Mouse (Mus musculus) limb, embryonic 12.5 days (tissue): ENCODE measurements around the gene Ccl20. TPM values are rescaled to one million over a fixed set of nuclear protein-coding genes. Genes with fewer than 3 reads are reported as not detected.
A peak's percentile ranks its signal among the peaks of the same experiment; 100 is the strongest.

ENCODE experiments used
- ATAC-seq: fragments of 200-750 bp; cut with Nextera tagmentation; 2 replicates; pipeline ENCODE4 v1.8.0; 2017; ENCODE audit warnings: low read depth, moderate TSS enrichment; ENCODE audit not compliant: insufficient number of reproducible peaks, insufficient read depth, low FRiP score, low TSS enrichment
- H3K27ac ChIP-seq: fragments of 300-500 bp; sonication (generic); 2 replicates; pipeline ENCODE4 v1.5.1; 2016; ENCODE audit warnings: mild to moderate bottlenecking, moderate library complexity
- H3K27me3 ChIP-seq: fragments of 300-500 bp; sonication (generic); 2 replicates; pipeline ENCODE4 v1.6.1; 2016; ENCODE audit warnings: mild to moderate bottlenecking, moderate library complexity
- H3K36me3 ChIP-seq: fragments of 300-500 bp; sonication (generic); 2 replicates; pipeline ENCODE4 v1.6.1; 2016; ENCODE audit warnings: mild to moderate bottlenecking, moderate library complexity
- H3K4me1 ChIP-seq: fragments of 300-500 bp; sonication (generic); replicated peaks from 2 replicates; pipeline ENCODE4 v1.6.1; 2016
- H3K4me2 ChIP-seq: fragments of 300-500 bp; sonication (generic); 2 replicates; pipeline ENCODE4 v1.6.1; 2016; ENCODE audit warnings: mild to moderate bottlenecking, moderate library complexity
- H3K4me3 ChIP-seq: fragments of 300-500 bp; sonication (generic); replicated peaks from 2 replicates; pipeline ENCODE4 v1.5.1; 2016; ENCODE audit warnings: mild to moderate bottlenecking
- H3K9ac ChIP-seq: fragments of 300-500 bp; sonication (generic); replicated peaks from 2 replicates; pipeline ENCODE4 v1.6.1; 2016; ENCODE audit warnings: mild to moderate bottlenecking, moderate library complexity
- H3K9me3 ChIP-seq: fragments of 300-500 bp; sonication (generic); 2 replicates; pipeline ENCODE4 v1.6.1; 2016; ENCODE audit warnings: mild to moderate bottlenecking, moderate library complexity
- WGBS: fragments of 180-500 bp; shearing (Covaris S2); methylation state at CpG from one replicate; pipeline ENCODE4 v1.1.7; 2016; 5-methylcytosine and 5-hydroxymethylcytosine counted together
- polyA plus RNA-seq: library from polyadenylated mRNA; unstranded; fragments of >200 nt; fragmentation: Nextera tagmentation; extraction: Ambion mirVana; gene quantifications from 2 replicates; pipeline ENCODE4 v1.2.1, GENCODE M21; 2016

The Ccl20 gene
- polyA plus RNA-seq, 1 experiment from 2014 or later: not detected

DNA sequence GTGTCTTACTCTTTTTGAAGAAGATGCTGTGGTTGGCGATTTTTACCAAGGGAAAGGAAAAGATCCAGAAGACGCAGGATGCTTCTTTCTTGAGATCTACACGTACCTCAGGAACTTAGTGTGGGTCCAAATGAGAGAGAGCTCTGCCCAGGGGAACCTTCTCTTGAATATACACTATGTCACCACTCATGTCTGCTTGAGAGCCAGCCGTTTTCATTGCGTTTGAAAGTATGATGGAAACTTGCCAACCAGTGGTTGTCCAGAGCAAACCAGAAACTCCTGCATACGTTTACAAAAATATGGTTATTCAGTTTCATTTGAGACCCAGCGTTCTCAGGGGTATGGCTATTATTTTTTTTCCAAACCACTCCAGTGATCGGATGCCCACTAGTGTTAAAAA, 24.9 kb downstream of the Ccl20 start:
- H3K27me3 ChIP-seq: no peaks in the 10 kb centered on the region
- H3K9ac ChIP-seq: no peak overlapping the region
- H3K36me3 ChIP-seq: no peaks in the 10 kb centered on the region
- no peak overlapping the region for H3K4me2 ChIP-seq
- H3K9me3 ChIP-seq: no peaks in the 10 kb centered on the region
- no peak overlapping the region for H3K4me3 ChIP-seq
- no peak overlapping the region for H3K27ac ChIP-seq
- no peak for ATAC-seq
- WGBS: 83% methylated on average over 8 of the region's 8 CpGs
- H3K4me1 ChIP-seq: no peaks in the 10 kb centered on the region

DNA sequence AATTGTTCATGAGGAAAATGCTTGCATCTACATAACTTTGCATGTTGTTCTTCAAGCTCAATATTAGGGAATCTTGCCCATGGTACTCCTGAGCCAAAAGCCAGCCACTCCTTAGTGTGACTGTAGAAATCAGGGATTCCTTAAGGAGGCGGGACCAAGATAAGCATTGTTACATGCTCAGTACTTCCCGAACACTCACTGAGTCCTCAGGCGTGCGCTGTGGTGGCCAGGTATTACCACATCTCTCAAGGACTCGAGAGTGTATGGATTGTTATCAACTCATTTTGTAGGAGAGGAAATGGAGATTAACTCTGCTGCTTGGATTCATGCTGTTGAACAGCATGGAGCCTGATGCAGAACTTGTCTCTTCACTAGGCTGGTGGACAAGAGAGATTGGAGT, 25.5 kb downstream of the Ccl20 start:
- Histone ChIP-seq H3K9me3 (no peaks in the 10 kb centered on the region), H3K27ac (no peak overlapping the region), H3K27me3 (no peaks in the 10 kb centered on the region), H3K36me3 (no peaks in the 10 kb centered on the region), H3K9ac (no peak overlapping the region), H3K4me1 (no peaks in the 10 kb centered on the region), H3K4me3 (no peak overlapping the region), H3K4me2 (no peak overlapping the region)
- 82% methylated on average over 5 of the region's 5 CpGs for WGBS
- ATAC-seq: no peak

DNA sequence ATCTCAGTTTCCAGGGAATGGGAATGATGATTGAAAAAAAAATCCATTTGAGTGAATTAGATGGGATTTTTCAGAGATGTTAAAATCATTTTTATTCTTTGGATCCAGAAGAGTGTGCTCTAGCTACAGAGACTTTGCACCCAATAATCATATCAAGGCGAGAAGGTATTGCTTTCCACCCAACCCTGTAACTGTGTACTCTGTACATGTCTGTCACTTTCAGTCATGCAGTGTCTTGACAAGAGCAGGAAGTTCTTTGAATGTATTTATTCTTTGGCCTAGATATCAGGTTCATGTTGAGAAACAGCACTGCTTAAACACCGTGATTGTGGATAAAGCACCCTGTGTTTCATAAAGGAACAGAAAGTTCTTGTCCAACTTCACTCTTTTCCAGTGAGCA, 30.0 kb downstream of the Ccl20 start:
- Histone ChIP-seq H3K4me3 (no peak overlapping the region), H3K27ac (no peak overlapping the region), H3K4me1 (no peaks in the 10 kb centered on the region), H3K36me3 (no peaks in the 10 kb centered on the region), H3K9ac (no peak overlapping the region), H3K9me3 (no peaks in the 10 kb centered on the region), H3K4me2 (no peak overlapping the region), H3K27me3 (no peaks in the 10 kb centered on the region)
- WGBS: 95% methylated on average over 2 of the region's 2 CpGs
- ATAC-seq: no peak

DNA sequence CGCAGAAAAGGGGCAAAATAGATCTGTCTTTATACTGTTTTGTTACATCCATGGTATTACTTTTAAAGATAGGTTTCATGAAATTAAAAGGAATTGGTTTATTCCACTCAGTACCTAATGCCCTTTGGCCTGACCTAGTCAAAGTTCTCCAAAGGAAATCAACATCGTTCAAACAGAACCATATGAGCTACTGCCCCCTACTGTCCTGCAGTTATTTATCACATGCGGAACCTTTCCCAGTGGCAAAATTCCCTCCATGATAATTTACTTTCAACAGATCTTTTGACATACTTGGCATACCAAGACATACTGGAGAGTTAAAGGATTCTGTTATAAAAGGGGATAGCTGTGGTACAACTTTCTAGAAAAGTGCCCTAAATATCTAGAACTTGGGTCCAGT, 33.7 kb downstream of the Ccl20 start:
- no peak overlapping the region for H3K27ac ChIP-seq
- no peak overlapping the region for H3K4me3 ChIP-seq
- no peaks in the 10 kb centered on the region for H3K9me3 ChIP-seq
- H3K9ac ChIP-seq: no peak overlapping the region
- no peaks in the 10 kb centered on the region for H3K27me3 ChIP-seq
- 67% methylated on average over 3 of the region's 3 CpGs for WGBS
- H3K4me1 ChIP-seq: no peaks in the 10 kb centered on the region
- ATAC-seq: no peak
- no peaks in the 10 kb centered on the region for H3K36me3 ChIP-seq
- H3K4me2 ChIP-seq: no peak overlapping the region

DNA sequence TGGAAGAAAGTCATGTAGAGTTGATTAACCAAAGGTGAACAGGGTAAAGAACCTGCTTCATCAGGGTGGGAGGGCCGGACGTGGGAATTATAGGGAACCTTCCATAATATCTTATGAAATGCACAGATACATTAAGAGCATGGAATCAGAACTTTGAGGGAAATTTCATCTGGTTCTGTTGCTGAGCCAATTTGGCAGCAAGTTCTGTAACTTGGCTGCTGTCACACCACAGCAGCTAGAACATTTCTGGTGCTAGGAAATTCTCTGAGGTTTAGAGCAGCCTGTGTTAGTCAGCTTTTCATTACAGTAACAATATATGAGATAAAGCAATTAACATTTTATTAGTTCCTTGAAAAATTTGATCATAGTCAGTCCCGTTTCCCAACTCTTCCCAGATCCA, 36.4 kb downstream of the Ccl20 start:
- no peak for ATAC-seq
- H3K36me3 ChIP-seq: no peaks in the 10 kb centered on the region
- H3K27me3 ChIP-seq: no peaks in the 10 kb centered on the region
- no peak overlapping the region for H3K9ac ChIP-seq
- no peaks in the 10 kb centered on the region for H3K9me3 ChIP-seq
- no peak overlapping the region for H3K27ac ChIP-seq
- H3K4me2 ChIP-seq: no peak overlapping the region
- 88% methylated on average over 3 of the region's 3 CpGs for WGBS
- H3K4me3 ChIP-seq: no peak overlapping the region
- no peaks in the 10 kb centered on the region for H3K4me1 ChIP-seq

DNA sequence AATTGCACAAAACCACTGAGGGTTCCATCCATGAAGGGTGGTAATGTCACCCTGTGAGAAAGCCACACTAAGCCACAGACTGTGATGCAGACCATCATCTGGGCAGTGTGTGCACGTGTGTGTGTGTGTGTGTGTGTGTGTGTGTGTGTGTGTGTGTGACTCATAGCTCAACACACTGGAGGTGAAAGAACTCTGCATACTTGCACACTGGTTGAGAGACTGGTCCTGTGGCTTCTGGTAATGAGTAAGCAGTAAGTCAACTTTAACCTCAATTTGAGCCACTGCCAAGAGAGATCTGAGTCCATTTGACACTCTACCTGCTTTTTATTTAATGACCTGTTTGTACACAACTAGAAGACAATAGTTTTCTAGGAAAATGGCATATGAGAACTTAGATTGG, 40.3 kb downstream of the Ccl20 start:
- Histone ChIP-seq H3K4me2 (no peak overlapping the region), H3K9ac (no peak overlapping the region), H3K27me3 (no peaks in the 10 kb centered on the region), H3K4me1 (no peaks in the 10 kb centered on the region), H3K4me3 (no peak overlapping the region), H3K9me3 (no peaks in the 10 kb centered on the region), H3K36me3 (no peaks in the 10 kb centered on the region), H3K27ac (no peak overlapping the region)
- ATAC-seq: no peak
- whole genome bisulfite sequencing: 75% methylated on average over 1 of the region's 1 CpGs

DNA sequence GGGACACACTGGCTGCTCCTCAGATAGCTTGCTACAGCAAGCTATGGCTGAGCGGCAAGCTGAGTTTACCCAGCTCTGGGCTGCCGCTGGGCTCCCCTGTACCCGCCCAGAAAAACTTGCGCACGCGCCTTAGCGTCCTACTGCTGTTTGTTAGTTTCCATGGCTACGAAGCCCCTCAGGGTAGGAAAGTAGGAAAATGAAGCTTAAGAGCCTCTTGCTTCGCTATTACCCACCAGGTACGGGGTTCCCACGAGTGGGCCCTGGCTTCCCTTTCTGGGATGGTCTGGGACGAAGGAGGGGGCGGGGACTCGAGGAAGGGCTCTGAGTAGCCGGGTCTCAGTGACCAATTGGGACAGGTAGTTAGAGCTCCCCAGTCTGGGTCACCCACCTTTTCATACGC, 43.0 kb downstream of the Ccl20 start, which contains the start of gene Daw1:
Gene Daw1, plus strand, starts transcription at position 150 of the 400 bp plus-strand sequence.
- Histone ChIP-seq H3K27me3 (no peaks in the 10 kb centered on the region; the same call in 1 of the 2 replicates), H3K36me3 (no peaks in the 10 kb centered on the region), H3K4me2 (peak within 1 kb of the TSS; percentile 65), H3K9me3 (no peaks in the 10 kb centered on the region), H3K4me1 (no peaks in the 10 kb centered on the region), H3K9ac (peak within 1 kb of the TSS; percentile 53; the same call in 1 of the 2 replicates), H3K27ac (peak within 1 kb of the TSS; percentile 12; the same call in 1 of the 2 replicates), H3K4me3 (peak within 1 kb of the TSS; percentile 48)
- peak; percentile 96 for ATAC-seq
- WGBS: 1% methylated on average over 16 of the region's 16 CpGs

DNA sequence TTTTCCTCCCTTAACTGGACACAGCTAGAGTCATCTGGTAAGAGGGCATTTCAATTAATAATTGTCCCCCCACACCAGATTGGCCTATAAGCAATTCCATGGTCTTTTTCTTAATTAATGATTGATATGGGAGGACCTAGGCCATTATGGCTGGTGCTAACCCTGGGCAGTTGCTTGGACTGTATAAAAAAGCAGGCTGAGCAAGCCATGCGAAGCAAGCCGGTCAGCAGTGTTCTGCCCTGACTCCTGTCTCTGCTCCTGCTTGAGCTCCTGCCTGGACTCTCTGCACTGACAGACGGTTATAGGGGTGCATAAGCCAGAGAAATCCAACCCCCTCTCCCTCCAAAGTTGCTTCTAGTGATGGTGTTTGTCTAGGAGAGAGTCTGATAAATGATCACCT, 45.1 kb downstream of the Ccl20 start:
- no peak overlapping the region for H3K4me2 ChIP-seq
- no peak for ATAC-seq
- H3K27ac ChIP-seq: no peak overlapping the region
- H3K4me3 ChIP-seq: no peak overlapping the region
- H3K27me3 ChIP-seq: no peaks in the 10 kb centered on the region; the same call in 1 of the 2 replicates
- no peak overlapping the region for H3K9ac ChIP-seq
- 76% methylated on average over 3 of the region's 3 CpGs for WGBS
- H3K4me1 ChIP-seq: no peaks in the 10 kb centered on the region
- H3K9me3 ChIP-seq: no peaks in the 10 kb centered on the region
- no peaks in the 10 kb centered on the region for H3K36me3 ChIP-seq

DNA sequence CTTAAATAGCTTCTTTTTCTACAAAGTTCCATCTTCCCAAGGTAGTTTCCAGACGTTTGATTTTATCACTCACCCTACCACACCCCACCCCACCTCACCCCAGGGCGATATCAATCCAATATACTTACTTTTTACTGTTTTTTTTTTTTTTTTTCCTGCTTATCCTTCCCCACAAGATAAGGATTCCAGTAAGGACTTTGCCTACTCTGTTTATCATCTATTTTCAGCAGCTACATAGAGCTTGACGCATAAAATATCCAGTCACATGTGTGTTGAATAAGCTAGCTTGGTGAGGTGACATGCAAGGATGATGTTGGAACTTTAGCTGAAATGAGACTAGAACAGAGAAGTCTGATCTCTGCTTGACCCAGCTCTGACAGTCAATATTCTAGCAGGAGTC, 47.5 kb downstream of the Ccl20 start:
- Histone ChIP-seq H3K4me2 (no peak overlapping the region), H3K36me3 (no peaks in the 10 kb centered on the region), H3K9me3 (no peaks in the 10 kb centered on the region), H3K4me1 (no peaks in the 10 kb centered on the region), H3K9ac (no peak overlapping the region), H3K4me3 (no peak overlapping the region), H3K27me3 (no peaks in the 10 kb centered on the region; the same call in 1 of the 2 replicates), H3K27ac (no peak overlapping the region)
- WGBS: 75% methylated on average over 3 of the region's 3 CpGs
- ATAC-seq: no peak

Other genes with a start within 250 kb of the Ccl20 start
- not detected in 2 replicates for gene A030005L19Rik, start 203.4 kb upstream of the Ccl20 start, polyA plus RNA-seq
- not detected in 2 replicates for gene A030014E15Rik, start 191.8 kb upstream of the Ccl20 start, polyA plus RNA-seq
- gene Gm6217, start 185.4 kb upstream of the Ccl20 start, polyA plus RNA-seq: not detected in 2 replicates
- not detected in 2 replicates for gene A030003K21Rik, start 173.4 kb upstream of the Ccl20 start, polyA plus RNA-seq
- gene Gm7544, start 160.8 kb upstream of the Ccl20 start, polyA plus RNA-seq: not detected in 2 replicates
- gene Gm47955, start 156.5 kb upstream of the Ccl20 start, polyA plus RNA-seq: not detected in 2 replicates
- gene Gm47959, start 116.2 kb upstream of the Ccl20 start, polyA plus RNA-seq: not detected in 2 replicates
- 0.19 and 0.44 TPM in 2 replicates for gene Slc19a3, start 78.3 kb upstream of the Ccl20 start, polyA plus RNA-seq
- gene Krtap28-10, start 74.3 kb upstream of the Ccl20 start, polyA plus RNA-seq: not detected in 2 replicates
- gene Gm47969, start 71.8 kb upstream of the Ccl20 start, polyA plus RNA-seq: not detected in 2 replicates
- gene A030005K14Rik, start 57.4 kb upstream of the Ccl20 start, polyA plus RNA-seq: not detected in 2 replicates
- not detected in 2 replicates for gene Krtap28-13, start 55.8 kb upstream of the Ccl20 start, polyA plus RNA-seq
- gene Daw1, start 43.0 kb downstream of the Ccl20 start, polyA plus RNA-seq: not detected in 2 replicates